Mouse (Mus musculus): ENCODE measurements around the gene Supt20.

DNA sequence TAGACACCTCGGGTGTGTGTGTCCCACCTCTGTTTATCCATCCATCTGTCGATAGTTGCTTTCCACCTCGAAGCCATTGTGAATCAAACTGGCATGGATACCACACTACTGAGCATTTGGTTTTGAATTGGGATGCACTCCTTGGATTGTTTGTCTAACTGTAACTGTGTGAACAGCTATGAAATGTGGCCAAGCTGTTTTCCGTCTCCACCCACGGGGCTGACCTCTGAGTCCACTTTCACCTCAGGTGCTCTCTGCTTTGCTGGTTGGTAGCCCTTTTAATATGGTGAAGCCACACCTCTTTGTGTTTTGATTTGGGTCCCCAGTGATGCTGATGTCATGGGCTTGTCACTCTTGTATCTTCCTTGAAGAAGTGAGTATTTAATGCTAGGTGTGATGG, 74.2 kb downstream of the Supt20 start:
- TF ChIP-seq POLR2A (IDR thresholded peaks at IDR 0.05; ENCODE audit: extremely low read depth, insufficient read depth, low read length) = no peak
- TF ChIP-seq CTCF (IDR thresholded peaks at IDR 0.05; ENCODE audit: low read depth, low read length) = no peak

Data from liver, adult 2 months (tissue).